Mouse (Mus musculus) spleen, adult 2 months (tissue): ENCODE results near the gene Prcc.

Source experiments
- CTCF ChIP-seq: fragments of 200-500 bp; IDR thresholded peaks from 2 replicates; pipeline ENCODE4 v1.5.1; 2011; ENCODE audit warnings: mild to moderate bottlenecking, inconsistent platforms; ENCODE audit not compliant: insufficient read depth, insufficient read length, insufficient replicate concordance; ENCODE audit errors: extremely low read depth
- POLR2A ChIP-seq: fragments of 200-500 bp; IDR thresholded peaks from 2 replicates; pipeline ENCODE4 v1.6.1; 2011; ENCODE audit warnings: low read depth, low read length, inconsistent platforms

- TF ChIP-seq CTCF (no peak), POLR2A (no peak)
These were observed 21.2 kb upstream of the Prcc start for GRCm38 (mm10) chr3:87906601-87906980.
